Mouse (Mus musculus): Measurements from ENCODE around the gene Lce3a. TPM values are rescaled to one million over a fixed set of nuclear protein-coding genes. Genes with fewer than 3 reads are reported as not detected.

The Lce3a gene
- polyA plus RNA-seq (2014; fragmentation: Nextera tagmentation; extraction: Ambion mirVana): not detected in 2 replicates

- no peaks in the 10 kb centered on the region for H3K4me1 ChIP-seq (ENCODE audit: insufficient read depth)
- no peaks in the 10 kb centered on the region for H3K9me3 ChIP-seq (ENCODE audit: low read depth, low read length)
- no peaks in the 10 kb centered on the region for H3K36me3 ChIP-seq (ENCODE audit: insufficient read depth)
- H3K9ac ChIP-seq: no peak within 1 kb of the TSS
- H3K4me2 ChIP-seq: no peak within 1 kb of the TSS
- 45% methylated on average over 2 of the region's 2 CpGs for WGBS
- no peak within 1 kb of the TSS for H3K4me3 ChIP-seq (ENCODE audit: low read depth, low read length)
- TF ChIP-seq CTCF (IDR thresholded peaks at IDR 0.05; ENCODE audit: low read depth): no peak
- no peaks in the 10 kb centered on the region for H3K27me3 ChIP-seq (ENCODE audit: insufficient read depth, low read length)
- no peak within 1 kb of the TSS for H3K27ac ChIP-seq (ENCODE audit: low read depth)
- ATAC-seq (ENCODE audit: insufficient read depth) (no peak), DNase-seq (no peak)
These were observed at the start of gene Lce3a for GRCm38 (mm10) chr3:92926130-92926529. Gene Lce3a, minus strand, starts transcription at chr3:92926230.

GRCm38 (mm10) chr3:92966761-92967160 lies 40.7 kb upstream of the Lce3a start, which contains the start of gene Lce3e:
Gene Lce3e, plus strand, starts transcription at chr3:92967061.
- Histone ChIP-seq H3K9ac (no peak within 1 kb of the TSS), H3K4me2 (no peak within 1 kb of the TSS), H3K27ac (ENCODE audit: low read depth) (no peak within 1 kb of the TSS), H3K4me3 (ENCODE audit: low read depth, low read length) (no peak within 1 kb of the TSS), H3K9me3 (ENCODE audit: low read depth, low read length) (no peaks in the 10 kb centered on the region), H3K36me3 (ENCODE audit: insufficient read depth) (no peaks in the 10 kb centered on the region), H3K4me1 (ENCODE audit: insufficient read depth) (no peaks in the 10 kb centered on the region), H3K27me3 (ENCODE audit: insufficient read depth, low read length) (no peaks in the 10 kb centered on the region)
- 81% methylated on average over 2 of the region's 2 CpGs for WGBS
- DNase-seq (no peak), ATAC-seq (ENCODE audit: insufficient read depth) (no peak)
- no peak for TF ChIP-seq CTCF (IDR thresholded peaks at IDR 0.05; ENCODE audit: low read depth)

GRCm38 (mm10) chr3:92957090-92957489 lies 31.1 kb upstream of the Lce3a start, which contains the start of gene Lce3d:
Gene Lce3d, plus strand, starts transcription at chr3:92957390.
- Histone ChIP-seq H3K27me3 (ENCODE audit: insufficient read depth, low read length) (no peaks in the 10 kb centered on the region), H3K9ac (no peak within 1 kb of the TSS), H3K36me3 (ENCODE audit: insufficient read depth) (no peaks in the 10 kb centered on the region), H3K4me1 (ENCODE audit: insufficient read depth) (no peaks in the 10 kb centered on the region), H3K27ac (ENCODE audit: low read depth) (no peak within 1 kb of the TSS), H3K4me2 (no peak within 1 kb of the TSS), H3K9me3 (ENCODE audit: low read depth, low read length) (no peaks in the 10 kb centered on the region), H3K4me3 (ENCODE audit: low read depth, low read length) (no peak within 1 kb of the TSS)
- no peak for TF ChIP-seq CTCF (IDR thresholded peaks at IDR 0.05; ENCODE audit: low read depth)
- ATAC-seq (ENCODE audit: insufficient read depth) (no peak), DNase-seq (no peak)
- WGBS: 79% methylated on average over 1 of the region's 1 CpGs

GRCm38 (mm10) chr3:92944186-92944585 lies 18.2 kb upstream of the Lce3a start, which contains the start of gene Lce3c:
Gene Lce3c, plus strand, starts transcription at chr3:92944486.
- H3K4me2 ChIP-seq: no peak within 1 kb of the TSS
- ATAC-seq (ENCODE audit: insufficient read depth) (no peak), DNase-seq (no peak)
- no peak within 1 kb of the TSS for H3K4me3 ChIP-seq (ENCODE audit: low read depth, low read length)
- no peaks in the 10 kb centered on the region for H3K27me3 ChIP-seq (ENCODE audit: insufficient read depth, low read length)
- H3K27ac ChIP-seq (ENCODE audit: low read depth): no peak within 1 kb of the TSS
- WGBS: 79% methylated on average over 1 of the region's 1 CpGs
- no peak for TF ChIP-seq CTCF (IDR thresholded peaks at IDR 0.05; ENCODE audit: low read depth)
- no peaks in the 10 kb centered on the region for H3K36me3 ChIP-seq (ENCODE audit: insufficient read depth)
- H3K9ac ChIP-seq: no peak within 1 kb of the TSS
- no peaks in the 10 kb centered on the region for H3K9me3 ChIP-seq (ENCODE audit: low read depth, low read length)
- no peaks in the 10 kb centered on the region for H3K4me1 ChIP-seq (ENCODE audit: insufficient read depth)

GRCm38 (mm10) chr3:92932679-92933078 lies 6.6 kb upstream of the Lce3a start, which contains the start of gene Lce3b:
Gene Lce3b, plus strand, starts transcription at chr3:92932979.
- H3K9ac ChIP-seq: no peak within 1 kb of the TSS
- no peaks in the 10 kb centered on the region for H3K27me3 ChIP-seq (ENCODE audit: insufficient read depth, low read length)
- no peaks in the 10 kb centered on the region for H3K36me3 ChIP-seq (ENCODE audit: insufficient read depth)
- TF ChIP-seq CTCF (IDR thresholded peaks at IDR 0.05; ENCODE audit: low read depth): no peak
- H3K4me2 ChIP-seq: no peak within 1 kb of the TSS
- H3K4me3 ChIP-seq (ENCODE audit: low read depth, low read length): no peak within 1 kb of the TSS
- 42% methylated on average over 2 of the region's 2 CpGs for WGBS
- no peaks in the 10 kb centered on the region for H3K4me1 ChIP-seq (ENCODE audit: insufficient read depth)
- no peak within 1 kb of the TSS for H3K27ac ChIP-seq (ENCODE audit: low read depth)
- ATAC-seq (ENCODE audit: insufficient read depth) (no peak), DNase-seq (no peak)
- H3K9me3 ChIP-seq (ENCODE audit: low read depth, low read length): no peaks in the 10 kb centered on the region

- no peaks in the 10 kb centered on the region for H3K27me3 ChIP-seq (ENCODE audit: insufficient read depth, low read length)
- H3K4me1 ChIP-seq (ENCODE audit: insufficient read depth): no peaks in the 10 kb centered on the region
- no peak overlapping the region for H3K4me2 ChIP-seq
- H3K9me3 ChIP-seq (ENCODE audit: low read depth, low read length): no peaks in the 10 kb centered on the region
- ATAC-seq (ENCODE audit: insufficient read depth) (no peak), DNase-seq (peak; percentile 61)
- H3K36me3 ChIP-seq (ENCODE audit: insufficient read depth): no peaks in the 10 kb centered on the region
- no peak overlapping the region for H3K4me3 ChIP-seq (ENCODE audit: low read depth, low read length)
- TF ChIP-seq CTCF (IDR thresholded peaks at IDR 0.05; ENCODE audit: low read depth): peak; percentile 48
- WGBS: 52% methylated on average over 4 of the region's 4 CpGs
- no peak overlapping the region for H3K27ac ChIP-seq (ENCODE audit: low read depth)
- no peak overlapping the region for H3K9ac ChIP-seq
These were observed 5.7 kb downstream of the Lce3a start for GRCm38 (mm10) chr3:92920364-92920763.

GRCm38 (mm10) chr3:92907571-92907970 lies 18.5 kb downstream of the Lce3a start:
- H3K4me3 ChIP-seq (ENCODE audit: low read depth, low read length): no peak overlapping the region
- no peaks in the 10 kb centered on the region for H3K27me3 ChIP-seq (ENCODE audit: insufficient read depth, low read length)
- WGBS: 26% methylated on average over 4 of the region's 4 CpGs
- H3K9ac ChIP-seq: no peak overlapping the region
- H3K4me1 ChIP-seq (ENCODE audit: insufficient read depth): no peaks in the 10 kb centered on the region
- no peak overlapping the region for H3K4me2 ChIP-seq
- TF ChIP-seq CTCF (IDR thresholded peaks at IDR 0.05; ENCODE audit: low read depth): peak; percentile 69
- H3K27ac ChIP-seq (ENCODE audit: low read depth): no peak overlapping the region
- no peaks in the 10 kb centered on the region for H3K9me3 ChIP-seq (ENCODE audit: low read depth, low read length)
- DNase-seq: peak; percentile 78
- no peaks in the 10 kb centered on the region for H3K36me3 ChIP-seq (ENCODE audit: insufficient read depth)
- peak; percentile 58; the same call in 1 of the 2 replicates for ATAC-seq (ENCODE audit: insufficient read depth)
